Mouse (Mus musculus): ENCODE results near the gene Ace2.

The Ace2 gene

DNA sequence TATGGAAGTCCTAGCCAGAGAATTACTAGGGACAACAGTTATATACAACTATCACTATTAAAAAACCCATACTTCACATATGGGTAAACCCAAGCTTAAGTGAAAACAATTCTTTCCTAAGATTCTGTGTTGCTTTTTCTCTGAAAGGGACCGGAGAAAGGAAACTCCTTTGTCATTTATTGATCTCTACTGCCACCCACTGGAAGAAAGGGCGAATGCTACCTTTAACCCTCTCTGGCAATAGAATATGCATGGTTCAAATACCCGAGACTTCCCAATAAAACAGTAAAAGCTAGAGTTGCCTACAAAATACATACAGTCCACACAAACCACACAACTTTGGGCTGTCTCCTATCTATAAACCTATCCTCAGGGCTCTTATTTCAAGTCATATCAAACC, 40.6 kb downstream of the Ace2 start:
- no peak for DNase-seq (ENCODE audit: low read depth)

GRCm38 (mm10) chrX:164183844-164184243, 44.7 kb downstream of the Ace2 start:
- DNase-seq (ENCODE audit: low read depth): peak; percentile 51

- DNase-seq (ENCODE audit: low read depth): no peak
Observed at GRCm38 (mm10) chrX:164189880-164190279, 50.7 kb downstream of the Ace2 start.

GRCm38 (mm10) chrX:164197679-164198078, 58.5 kb downstream of the Ace2 start:
- no peak for DNase-seq (ENCODE audit: low read depth)

GRCm38 (mm10) chrX:164200547-164200946, 61.4 kb downstream of the Ace2 start:
- DNase-seq (ENCODE audit: low read depth): no peak

DNA sequence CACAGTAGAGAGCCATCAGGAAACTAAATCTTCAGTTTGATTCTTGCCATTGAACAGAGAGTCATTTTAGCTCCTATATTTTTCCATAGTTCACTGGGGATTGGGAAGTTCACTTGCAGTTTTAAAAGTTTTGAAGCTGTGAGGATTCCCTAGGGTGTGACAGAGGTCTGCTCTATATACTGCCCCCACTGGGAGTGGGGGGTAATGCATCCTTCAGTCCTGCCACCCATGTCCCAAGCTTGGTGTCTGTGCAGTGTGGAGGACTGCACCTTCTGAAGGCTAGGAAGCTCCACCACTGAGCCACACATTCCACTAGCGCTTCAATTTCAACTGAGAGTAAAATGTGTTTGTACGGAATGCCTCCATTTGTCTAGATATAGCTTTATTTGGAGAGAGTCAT, 82.9 kb downstream of the Ace2 start:
- no peak for DNase-seq (ENCODE audit: low read depth)

DNA sequence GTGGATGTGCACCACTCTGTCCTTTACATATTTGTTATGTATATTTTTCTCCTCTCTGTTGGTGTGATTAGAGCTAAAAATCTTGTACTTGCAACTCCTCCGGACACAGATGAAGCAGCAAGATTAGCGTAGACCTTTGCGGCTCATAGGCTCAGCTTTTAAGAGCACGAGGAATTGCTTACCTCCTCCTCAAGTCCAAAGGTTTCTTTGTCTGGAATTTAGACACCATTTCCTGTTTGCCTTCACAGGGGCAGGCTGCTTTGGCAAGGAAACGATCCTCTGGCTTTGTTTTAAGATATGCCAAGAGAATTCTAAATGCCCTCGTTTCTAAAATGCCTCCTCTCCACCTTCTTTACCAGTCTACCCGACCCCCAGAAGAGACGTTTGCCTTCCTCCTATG, 94.2 kb downstream of the Ace2 start:
- no peak for DNase-seq (ENCODE audit: low read depth)
